Mouse (Mus musculus): ENCODE data around the gene Mei1. TPM values are rescaled to one million over a fixed set of nuclear protein-coding genes. Genes with fewer than 3 reads are reported as not detected.

Mei1 gene
- polyA plus RNA-seq, 1 experiment, result not detected

DNA sequence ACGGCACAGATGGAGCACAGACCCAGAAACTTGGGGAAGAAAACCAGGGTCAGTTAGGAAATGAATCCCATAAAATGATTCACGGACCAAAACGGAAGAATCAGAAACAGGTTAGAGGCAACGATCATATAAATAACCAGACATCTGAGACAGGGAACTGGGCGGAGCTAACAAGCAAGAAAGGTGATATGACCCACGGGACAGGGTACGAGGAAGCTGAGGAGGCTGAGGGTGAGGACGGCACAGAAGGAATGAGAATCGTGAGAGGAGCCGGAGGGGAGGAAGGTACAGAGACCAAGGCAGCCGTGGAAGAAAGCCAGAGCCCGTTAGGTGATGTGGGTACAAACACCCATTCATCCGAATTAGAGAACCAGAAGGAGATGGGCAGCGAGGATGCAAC lies 5.9 kb upstream of the Mei1 start:
- no peak for TF ChIP-seq GATA1 (IDR thresholded peaks at IDR 0.05; ENCODE audit: low read length)

DNA sequence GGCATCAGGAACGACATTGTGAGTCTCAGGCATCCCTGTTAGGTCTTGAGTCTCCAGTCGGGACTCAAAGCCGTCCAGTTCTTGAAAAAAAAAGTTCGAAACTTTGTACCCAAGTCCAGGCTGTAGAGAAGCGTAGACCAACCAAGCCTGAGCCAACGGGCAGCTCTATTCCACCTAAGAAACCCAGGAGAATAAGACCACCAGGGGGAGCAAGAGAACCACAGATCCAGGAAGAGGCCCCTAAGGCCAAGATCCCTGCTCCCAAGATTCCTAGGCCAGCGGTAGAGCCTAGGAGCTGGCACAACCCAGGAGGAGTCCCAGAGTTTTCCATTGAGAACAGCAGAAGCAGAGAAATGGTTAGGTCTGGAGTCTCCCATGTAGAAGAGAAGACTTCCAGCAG lies 4.3 kb upstream of the Mei1 start:
- TF ChIP-seq GATA1 (IDR thresholded peaks at IDR 0.05; ENCODE audit: low read length), result no peak

GRCm38 (mm10) chr15:82071816-82072469 lies 2.1 kb downstream of the Mei1 start:
- TF ChIP-seq GATA1 (IDR thresholded peaks at IDR 0.05; ENCODE audit: low read length), result no peak

- no peak for TF ChIP-seq GATA1 (IDR thresholded peaks at IDR 0.05; ENCODE audit: low read length)
Observed at GRCm38 (mm10) chr15:82073490-82073889, 3.7 kb downstream of the Mei1 start.

GRCm38 (mm10) chr15:82079883-82080282 lies 10.1 kb downstream of the Mei1 start:
- no peak for TF ChIP-seq GATA1 (IDR thresholded peaks at IDR 0.05; ENCODE audit: low read length)

DNA sequence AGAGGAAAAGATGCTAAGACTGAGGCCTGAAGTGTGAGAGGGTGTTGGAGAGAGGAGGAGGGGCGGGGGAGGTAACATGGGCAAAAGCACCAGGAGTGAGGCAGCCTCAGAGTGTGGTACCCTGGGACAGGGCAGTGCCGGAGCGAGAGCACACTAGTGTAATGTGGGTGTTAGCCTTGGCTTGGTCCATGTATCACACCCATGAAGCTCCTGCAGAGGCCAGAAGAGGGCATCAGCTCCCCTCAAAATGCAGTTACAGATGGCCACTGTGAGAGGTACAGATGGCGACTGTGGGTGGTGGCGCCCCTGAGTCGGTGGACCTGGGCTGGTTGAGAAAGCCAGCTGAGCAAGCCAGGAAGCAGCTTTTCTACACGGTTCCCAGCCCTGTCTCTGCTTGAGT lies 11.4 kb downstream of the Mei1 start:
- TF ChIP-seq GATA1 (IDR thresholded peaks at IDR 0.05; ENCODE audit: low read length), result no peak

DNA sequence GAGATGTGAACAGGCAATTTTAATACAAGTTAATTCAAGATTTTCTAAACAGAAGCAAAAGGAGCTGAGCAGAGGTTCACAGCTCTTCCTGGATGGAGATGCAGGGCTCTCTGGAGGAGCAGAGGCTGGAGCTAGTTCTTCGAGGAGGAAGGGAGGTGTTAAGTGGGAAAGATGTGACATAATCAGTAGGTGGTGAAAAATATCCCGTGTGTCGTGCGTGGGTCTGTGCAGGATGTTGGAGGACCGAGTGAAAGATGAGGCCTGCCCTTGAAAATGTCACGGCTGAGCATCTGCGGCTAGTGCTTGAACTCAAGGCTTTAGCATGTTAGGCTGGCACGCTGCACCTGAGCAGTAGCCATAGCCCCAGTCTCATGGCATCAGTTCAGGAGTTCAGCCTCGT lies 15.8 kb downstream of the Mei1 start:
- TF ChIP-seq GATA1 (IDR thresholded peaks at IDR 0.05; ENCODE audit: low read length), result no peak

GRCm38 (mm10) chr15:82086131-82086530 lies 16.3 kb downstream of the Mei1 start:
- TF ChIP-seq GATA1 (IDR thresholded peaks at IDR 0.05; ENCODE audit: low read length), result no peak

- no peak for TF ChIP-seq GATA1 (IDR thresholded peaks at IDR 0.05; ENCODE audit: low read length)
Observed at GRCm38 (mm10) chr15:82087266-82087665, 17.5 kb downstream of the Mei1 start.

GRCm38 (mm10) chr15:82091061-82091460 lies 21.3 kb downstream of the Mei1 start:
- TF ChIP-seq GATA1 (IDR thresholded peaks at IDR 0.05; ENCODE audit: low read length), result no peak

- TF ChIP-seq GATA1 (IDR thresholded peaks at IDR 0.05; ENCODE audit: low read length), result no peak
Observed at GRCm38 (mm10) chr15:82106953-82107555, 37.3 kb downstream of the Mei1 start.

GRCm38 (mm10) chr15:82120544-82120943 lies 50.7 kb downstream of the Mei1 start:
- TF ChIP-seq GATA1 (IDR thresholded peaks at IDR 0.05; ENCODE audit: low read length), result no peak

GRCm38 (mm10) chr15:82127426-82128374 lies 57.9 kb downstream of the Mei1 start, which contains the start of gene Ccdc134:
Gene Ccdc134 (plus strand): TSS chr15:82127922.
- no peak for TF ChIP-seq GATA1 (IDR thresholded peaks at IDR 0.05; ENCODE audit: low read length)

DNA sequence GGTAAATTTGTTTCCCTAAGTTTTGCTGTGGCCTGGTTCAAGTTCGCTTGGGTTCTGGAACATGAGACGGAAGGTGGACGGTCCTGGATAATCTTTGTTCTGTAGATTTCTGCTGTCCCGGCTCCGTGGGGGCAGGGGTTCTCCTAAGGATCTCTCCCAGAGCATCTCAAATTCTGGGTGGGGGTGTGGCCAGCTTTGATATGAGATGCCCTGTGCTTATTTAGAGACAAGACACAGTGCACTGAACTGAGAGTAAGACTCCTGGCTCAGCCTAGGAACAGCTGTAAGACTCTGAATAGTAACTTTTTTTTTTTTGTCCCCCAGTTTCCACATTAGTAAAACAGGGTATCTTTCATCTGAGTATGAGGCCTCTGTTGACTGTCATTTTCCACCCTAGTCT lies 58.6 kb downstream of the Mei1 start:
- no peak for TF ChIP-seq GATA1 (IDR thresholded peaks at IDR 0.05; ENCODE audit: low read length)

DNA sequence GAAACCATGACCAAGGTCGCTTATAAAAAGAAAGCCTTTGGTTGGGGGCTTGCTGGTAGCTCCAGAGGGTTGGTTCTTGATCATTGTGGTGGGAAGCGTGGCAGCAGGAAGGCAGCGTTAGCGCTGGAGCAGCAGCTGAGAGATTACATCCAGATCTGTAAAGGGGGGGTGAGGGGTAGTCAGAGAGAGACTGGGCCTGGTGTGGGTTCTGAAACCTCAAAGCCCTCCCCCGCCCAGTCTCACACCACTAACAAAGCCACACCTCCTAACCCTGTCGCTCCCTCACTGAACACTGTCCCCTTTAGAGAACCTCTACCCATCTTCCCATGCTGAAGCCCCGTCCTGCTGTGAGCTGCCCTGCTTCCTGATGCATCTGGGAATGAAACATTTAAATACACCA lies 60.8 kb downstream of the Mei1 start:
- TF ChIP-seq GATA1 (IDR thresholded peaks at IDR 0.05; ENCODE audit: low read length), result no peak

GRCm38 (mm10) chr15:82135372-82135771 lies 65.6 kb downstream of the Mei1 start:
- TF ChIP-seq GATA1 (IDR thresholded peaks at IDR 0.05; ENCODE audit: low read length), result no peak
